Mouse (Mus musculus) cerebellum, adult 11-12 months (tissue): ENCODE data around the gene Sh3rf1.
A peak's percentile ranks its signal among the peaks of the same experiment; 100 is the strongest.

Experiments
- DNase-seq: peaks from one replicate; pipeline ENCODE4 v3.0.0; 2022

The Sh3rf1 gene

GRCm38 (mm10) chr8:61224380-61225092 is 864 bp downstream of the Sh3rf1 start:
- DNase-seq, result peak; percentile 3

GRCm38 (mm10) chr8:61225581-61226395 is 2.1 kb downstream of the Sh3rf1 start:
- no peak for DNase-seq

- DNase-seq, result no peak
These were observed 3.0 kb downstream of the Sh3rf1 start for GRCm38 (mm10) chr8:61226632-61227031.

GRCm38 (mm10) chr8:61228678-61229077 is 5.0 kb downstream of the Sh3rf1 start:
- DNase-seq, result no peak

GRCm38 (mm10) chr8:61229511-61230195 is 6.0 kb downstream of the Sh3rf1 start:
- DNase-seq, result no peak

- no peak for DNase-seq
These were observed 7.4 kb downstream of the Sh3rf1 start for GRCm38 (mm10) chr8:61230881-61231755.

- no peak for DNase-seq
These were observed 11.8 kb downstream of the Sh3rf1 start for GRCm38 (mm10) chr8:61235499-61235898.

- no peak for DNase-seq
These were observed 13.0 kb downstream of the Sh3rf1 start for GRCm38 (mm10) chr8:61236506-61237268.

- DNase-seq, result no peak
These were observed 15.9 kb downstream of the Sh3rf1 start for GRCm38 (mm10) chr8:61239576-61239975.

- DNase-seq, result no peak
These were observed 17.6 kb downstream of the Sh3rf1 start for GRCm38 (mm10) chr8:61241229-61241628.

- DNase-seq, result no peak
These were observed 19.2 kb downstream of the Sh3rf1 start for GRCm38 (mm10) chr8:61242896-61243295.

- DNase-seq, result no peak
These were observed 19.8 kb downstream of the Sh3rf1 start for GRCm38 (mm10) chr8:61243491-61243890.

GRCm38 (mm10) chr8:61244157-61244556 is 20.5 kb downstream of the Sh3rf1 start:
- DNase-seq, result no peak

GRCm38 (mm10) chr8:61247270-61248025 is 23.8 kb downstream of the Sh3rf1 start:
- no peak for DNase-seq

- no peak for DNase-seq
These were observed 25.8 kb downstream of the Sh3rf1 start for GRCm38 (mm10) chr8:61249511-61249910.

- DNase-seq, result no peak
These were observed 30.5 kb downstream of the Sh3rf1 start for GRCm38 (mm10) chr8:61254196-61254595.

- no peak for DNase-seq
These were observed 35.2 kb downstream of the Sh3rf1 start for GRCm38 (mm10) chr8:61258828-61259227.

- DNase-seq, result peak; percentile 2
These were observed 35.9 kb downstream of the Sh3rf1 start for GRCm38 (mm10) chr8:61259526-61259925.

GRCm38 (mm10) chr8:61260530-61260929 is 36.9 kb downstream of the Sh3rf1 start:
- no peak for DNase-seq

GRCm38 (mm10) chr8:61261374-61261773 is 37.7 kb downstream of the Sh3rf1 start:
- DNase-seq, result no peak

- no peak for DNase-seq
These were observed 40.0 kb downstream of the Sh3rf1 start for GRCm38 (mm10) chr8:61263691-61264090.
